Mouse (Mus musculus) T-cell, adult 2 months (primary cell): ENCODE data around the gene Ak1.

Experiments
- DNase-seq: peaks from one replicate; pipeline ENCODE4 v3.0.0; 2022; ENCODE audit warnings: low spot score

Ak1 gene

GRCm38 (mm10) chr2:32628044-32628550, 6.5 kb downstream of the Ak1 start:
- no peak for DNase-seq

GRCm38 (mm10) chr2:32628729-32629128, 7.2 kb downstream of the Ak1 start:
- no peak for DNase-seq

GRCm38 (mm10) chr2:32629276-32629976, 7.9 kb downstream of the Ak1 start:
- no peak for DNase-seq

- no peak for DNase-seq
These were observed 8.5 kb downstream of the Ak1 start for GRCm38 (mm10) chr2:32630036-32630435.

GRCm38 (mm10) chr2:32631046-32631445, 9.5 kb downstream of the Ak1 start:
- no peak for DNase-seq

- peak; percentile 75 for DNase-seq
These were observed 10.3 kb downstream of the Ak1 start for GRCm38 (mm10) chr2:32631737-32632394.

GRCm38 (mm10) chr2:32633660-32634059, 12.1 kb downstream of the Ak1 start:
- no peak for DNase-seq

GRCm38 (mm10) chr2:32634277-32635105, 12.9 kb downstream of the Ak1 start:
- no peak for DNase-seq

- DNase-seq: no peak
These were observed 15.1 kb downstream of the Ak1 start for GRCm38 (mm10) chr2:32636617-32637016.

- peak; percentile 64 for DNase-seq
These were observed 16.3 kb downstream of the Ak1 start for GRCm38 (mm10) chr2:32637778-32638281.

- DNase-seq: no peak
These were observed 18.1 kb downstream of the Ak1 start for GRCm38 (mm10) chr2:32639632-32640031.

GRCm38 (mm10) chr2:32640550-32641051, 19.0 kb downstream of the Ak1 start:
- no peak for DNase-seq

- no peak for DNase-seq
These were observed 20.3 kb downstream of the Ak1 start for GRCm38 (mm10) chr2:32641810-32642209.

- DNase-seq: no peak
These were observed 21.3 kb downstream of the Ak1 start for GRCm38 (mm10) chr2:32642813-32643212.

- DNase-seq: no peak
These were observed 22.5 kb downstream of the Ak1 start for GRCm38 (mm10) chr2:32644083-32644482.

- DNase-seq: no peak
These were observed 23.4 kb downstream of the Ak1 start for GRCm38 (mm10) chr2:32644799-32645475.

- no peak for DNase-seq
These were observed 24.1 kb downstream of the Ak1 start for GRCm38 (mm10) chr2:32645647-32646046.

GRCm38 (mm10) chr2:32646379-32647056, 25.0 kb downstream of the Ak1 start, which contains the start of gene Eng:
Eng (plus strand) TSS chr2:32646595.
- DNase-seq: peak; percentile 14

GRCm38 (mm10) chr2:32647366-32647765, 25.8 kb downstream of the Ak1 start:
- no peak for DNase-seq

- no peak for DNase-seq
These were observed 32.2 kb downstream of the Ak1 start for GRCm38 (mm10) chr2:32653764-32654163.
